28 mouse cellular contexts compared by ENCODE assay signal in the genomic region with DNA sequence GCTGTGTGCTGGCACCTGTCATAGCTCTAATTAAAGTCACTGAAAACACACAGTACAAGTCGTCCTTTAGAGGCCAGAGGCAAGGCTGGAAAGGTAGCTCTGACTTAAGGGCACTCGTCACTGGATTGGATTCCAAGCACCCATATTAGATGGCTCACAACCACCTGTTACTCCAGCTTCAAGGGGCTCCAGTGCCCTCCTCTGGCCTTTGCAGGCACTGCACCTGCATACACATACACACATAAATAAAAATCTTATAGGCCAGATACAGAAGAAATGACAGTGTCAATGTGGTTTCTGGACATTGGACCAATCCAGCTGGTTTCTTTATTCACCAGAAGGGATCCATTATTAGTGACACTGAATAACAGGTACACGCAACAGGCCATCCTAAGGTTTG. TPM values are rescaled to one million over a fixed set of nuclear protein-coding genes. Genes with fewer than 3 reads are reported as not detected.
DNase-seq lines count a peak whose midpoint lies in the region; ATAC-seq and TF ChIP-seq lines count a peak whose summit lies in the region.
"Had no signal": no experiment of that assay in that cellular context is flagged by ENCODE, and none has a peak within 500 bp of the region (broad histone marks: within the 10 kb centered on the region; RNA-seq: fewer than 3 reads in every experiment).

No protein-coding gene starts in this region.

- TF ChIP-seq EP300 in lung, postnatal 0 days (IDR thresholded peaks at IDR 0.05), result no peak
- TF ChIP-seq EP300 in stomach, postnatal 0 days (optimal IDR thresholded peaks at IDR 0.05), result no peak

- no peaks in the 10 kb centered on the region for H3K27me3 ChIP-seq in kidney, adult 2 months (replicated peaks; ENCODE audit: control insufficient read depth, insufficient read depth, low read length)
- no peaks in the 10 kb centered on the region for H3K27me3 ChIP-seq in kidney, embryonic 15.5 days
- no peaks in the 10 kb centered on the region for H3K27me3 ChIP-seq in lung, postnatal 0 days (replicated peaks; ENCODE audit: insufficient read depth, low read length)
- no peaks in the 10 kb centered on the region for H3K27me3 ChIP-seq in stomach, postnatal 0 days (ENCODE audit: control insufficient read depth, insufficient read depth, low read length)
- H3K27me3 ChIP-seq: embryonic facial prominence, embryonic 13.5 days; forebrain, embryonic 13.5 days; liver, embryonic 13.5 days; midbrain, embryonic 12.5 days; neural tube, embryonic 15.5 days; stomach, embryonic 15.5 days had no signal

- no peak overlapping the region for H3K27ac ChIP-seq in kidney, adult 2 months (ENCODE audit: insufficient read depth, low read depth, low read length)
- no peak overlapping the region for H3K27ac ChIP-seq in kidney, embryonic 15.5 days
- no peak overlapping the region for H3K27ac ChIP-seq in lung, postnatal 0 days (ENCODE audit: low read length)
- no peak overlapping the region for H3K27ac ChIP-seq in stomach, postnatal 0 days (replicated peaks)
- H3K27ac ChIP-seq: embryonic facial prominence, embryonic 13.5 days; forebrain, embryonic 13.5 days; hindbrain, embryonic 10.5 days; hindbrain, postnatal 0 days; limb, embryonic 10.5 days; liver, embryonic 13.5 days; midbrain, embryonic 12.5 days; neural tube, embryonic 15.5 days; stomach, embryonic 15.5 days had no signal

- WGBS in kidney, adult 2 months, result 83% methylated on average over 3 of the region's 3 CpGs
- 81% methylated on average over 3 of the region's 3 CpGs for WGBS in kidney, embryonic 15.5 days
- 67% methylated on average over 3 of the region's 3 CpGs for WGBS in lung, postnatal 0 days
- WGBS in stomach, postnatal 0 days, result 66% methylated on average over 3 of the region's 3 CpGs

- no peak overlapping the region for H3K4me2 ChIP-seq in kidney, embryonic 15.5 days
- H3K4me2 ChIP-seq in lung, postnatal 0 days (replicated peaks; ENCODE audit: low read depth, low read length), result no peak overlapping the region
- H3K4me2 ChIP-seq in stomach, postnatal 0 days (replicated peaks; ENCODE audit: low read depth), result no peak overlapping the region
- H3K4me2 ChIP-seq: embryonic facial prominence, embryonic 13.5 days; forebrain, embryonic 13.5 days; heart, embryonic 11.5 days; liver, embryonic 13.5 days; midbrain, embryonic 12.5 days; neural tube, embryonic 15.5 days; stomach, embryonic 15.5 days had no signal

- peak; percentile 24; the same call in 1 of the 2 replicates for TF ChIP-seq CTCF in kidney, adult 2 months (conservative IDR thresholded peaks at IDR 0.05; ENCODE audit: insufficient read depth, insufficient read length, low read depth, low read length)
- TF ChIP-seq CTCF in lung, postnatal 0 days (IDR thresholded peaks at IDR 0.05), result 0 out of 2 replicates have a peak, but pooled peaks have one; percentile 1
- TF ChIP-seq CTCF in stomach, postnatal 0 days (IDR thresholded peaks at IDR 0.05; ENCODE audit: low read depth), result 0 out of 2 replicates have a peak, but pooled peaks have one; percentile 6

- no peaks in the 10 kb centered on the region for H3K4me1 ChIP-seq in kidney, adult 2 months (ENCODE audit: control insufficient read depth, insufficient read depth, low read length)
- H3K4me1 ChIP-seq in kidney, embryonic 15.5 days, result no peaks in the 10 kb centered on the region
- H3K4me1 ChIP-seq in lung, postnatal 0 days (ENCODE audit: insufficient read depth, low read depth, low read length), result no peaks in the 10 kb centered on the region
- no peaks in the 10 kb centered on the region for H3K4me1 ChIP-seq in stomach, postnatal 0 days (replicated peaks; ENCODE audit: control insufficient read depth, insufficient read depth)
- H3K4me1 ChIP-seq: embryonic facial prominence, embryonic 13.5 days; forebrain, embryonic 13.5 days; hindbrain, embryonic 10.5 days; limb, embryonic 10.5 days; liver, embryonic 13.5 days; midbrain, embryonic 12.5 days; neural tube, embryonic 15.5 days; stomach, embryonic 15.5 days had no signal

- no peaks in the 10 kb centered on the region for H3K36me3 ChIP-seq in kidney, adult 2 months (ENCODE audit: control insufficient read depth, insufficient read depth, low read length)
- H3K36me3 ChIP-seq in kidney, embryonic 15.5 days, result no peaks in the 10 kb centered on the region
- no peaks in the 10 kb centered on the region for H3K36me3 ChIP-seq in lung, postnatal 0 days (ENCODE audit: insufficient read depth, low read length)
- no peaks in the 10 kb centered on the region for H3K36me3 ChIP-seq in stomach, postnatal 0 days (ENCODE audit: control insufficient read depth, insufficient read depth, low read length)
- H3K36me3 ChIP-seq: embryonic facial prominence, embryonic 13.5 days; hindbrain, embryonic 10.5 days; limb, embryonic 10.5 days; liver, embryonic 13.5 days; midbrain, embryonic 12.5 days; neural tube, embryonic 15.5 days; stomach, embryonic 15.5 days had no signal

- no peaks in the 10 kb centered on the region for H3K9me3 ChIP-seq in kidney, embryonic 15.5 days (replicated peaks)
- no peaks in the 10 kb centered on the region for H3K9me3 ChIP-seq in lung, postnatal 0 days (ENCODE audit: low read length)
- no peaks in the 10 kb centered on the region for H3K9me3 ChIP-seq in stomach, postnatal 0 days (ENCODE audit: control insufficient read depth, low read length)
- H3K9me3 ChIP-seq: embryonic facial prominence, embryonic 13.5 days; limb, embryonic 10.5 days; liver, embryonic 13.5 days; midbrain, embryonic 12.5 days; neural tube, embryonic 15.5 days; stomach, embryonic 15.5 days had no signal

- no peak overlapping the region for H3K9ac ChIP-seq in kidney, embryonic 15.5 days
- no peak overlapping the region for H3K9ac ChIP-seq in lung, postnatal 0 days (replicated peaks; ENCODE audit: low read depth)
- H3K9ac ChIP-seq in stomach, postnatal 0 days (ENCODE audit: low read length), result no peak overlapping the region
- H3K9ac ChIP-seq: embryonic facial prominence, embryonic 13.5 days; forebrain, embryonic 13.5 days; liver, embryonic 13.5 days; midbrain, embryonic 12.5 days; neural tube, embryonic 15.5 days; stomach, embryonic 15.5 days had no signal

- H3K4me3 ChIP-seq in kidney, adult 2 months (ENCODE audit: insufficient read depth, low read depth, low read length), result no peak overlapping the region
- H3K4me3 ChIP-seq in kidney, embryonic 15.5 days (replicated peaks), result no peak overlapping the region
- no peak overlapping the region for H3K4me3 ChIP-seq in lung, postnatal 0 days (ENCODE audit: low read depth, low read length)
- H3K4me3 ChIP-seq in stomach, postnatal 0 days (ENCODE audit: low read depth, low read length), result no peak overlapping the region
- H3K4me3 ChIP-seq: embryonic facial prominence, embryonic 13.5 days; erythroblast, embryonic 14.5 days; forebrain, embryonic 13.5 days; hindbrain, embryonic 10.5 days; limb, embryonic 10.5 days; liver, embryonic 13.5 days; midbrain, embryonic 12.5 days; neural tube, embryonic 15.5 days; stomach, embryonic 15.5 days had no signal

- DNase-seq in kidney, adult 2 months, result no peak
- no peak for DNase-seq in lung, postnatal 0 days (ENCODE audit: low spot score)
- DNase-seq in lung, adult 18-20 months, result no peak
- peak; percentile 54 for DNase-seq in R1 (ENCODE audit: low read depth, low spot score)
- no peak for DNase-seq in stomach, postnatal 0 days (ENCODE audit: low spot score)
- no peak for DNase-seq in adrenal gland, postnatal 14 days
- no peak for DNase-seq in right cerebral cortex, postnatal 10 days (ENCODE audit: low spot score in 2 of 2)
- DNase-seq: adrenal gland, postnatal 10 days; cerebellum, adult 9-11 months; gastrocnemius, postnatal 10 days; kidney, adult 11 months; kidney, postnatal 10 days; liver, embryonic 13.5 days; lung, postnatal 10 days; right cerebral cortex, adult 18-20 months; thymus, adult 18-20 months had no signal

- no peak for ATAC-seq in kidney, embryonic 15.5 days (replicated peaks; ENCODE audit: low FRiP score)
- ATAC-seq in lung, postnatal 0 days, result no peak
- no peak for ATAC-seq in stomach, postnatal 0 days (ENCODE audit: low FRiP score, low TSS enrichment)
- ATAC-seq: activated CD4-positive, CD25-positive, alpha-beta regulatory T cell, adult 4 months; forebrain, embryonic 13.5 days; hindbrain, postnatal 0 days had no signal

- TF ChIP-seq POLR2A in kidney, adult 2 months (IDR thresholded peaks at IDR 0.05; ENCODE audit: low read depth, low read length), result no peak

RNA-seq across cellular contexts. Expression of gene Zfp787, which starts 36.3 kb away (rescaled TPM):
- polyA plus RNA-seq in kidney, adult 2 months (2012; rRNA removed), result 54.2 and 66.1 TPM in 2 replicates
- 30.7 and 31.9 TPM in 2 replicates for polyA plus RNA-seq in kidney, embryonic 15.5 days (2015; fragmentation: Nextera tagmentation; extraction: Ambion mirVana)
- 29.5 and 47.4 TPM in 2 replicates for polyA plus RNA-seq in lung, postnatal 0 days (2015; fragmentation: Nextera tagmentation; extraction: Ambion mirVana)
- 36.9 and 41.2 TPM in 2 replicates for polyA plus RNA-seq in stomach, postnatal 0 days (2015; fragmentation: Nextera tagmentation; extraction: Ambion mirVana)
- total RNA-seq in adrenal gland, postnatal 14 days (2021), result 45.4 and 51.4 TPM in 2 replicates

RNA-seq across cellular contexts. Expression of gene Zfp444, which starts 52.5 kb away (rescaled TPM):
- polyA plus RNA-seq in kidney, adult 2 months (2012; rRNA removed), result 47.1 and 65.2 TPM in 2 replicates
- 65.5 and 71.4 TPM in 2 replicates for polyA plus RNA-seq in kidney, embryonic 15.5 days (2015; fragmentation: Nextera tagmentation; extraction: Ambion mirVana)
- 41.1 and 42.9 TPM in 2 replicates for polyA plus RNA-seq in lung, postnatal 0 days (2015; fragmentation: Nextera tagmentation; extraction: Ambion mirVana)
- polyA plus RNA-seq in stomach, postnatal 0 days (2015; fragmentation: Nextera tagmentation; extraction: Ambion mirVana), result 23.7 and 25.3 TPM in 2 replicates
- 21.5 and 23.0 TPM in 2 replicates for total RNA-seq in adrenal gland, postnatal 14 days (2021)
